ENCODE assay signal across 18 mouse cellular contexts in the genomic region with DNA sequence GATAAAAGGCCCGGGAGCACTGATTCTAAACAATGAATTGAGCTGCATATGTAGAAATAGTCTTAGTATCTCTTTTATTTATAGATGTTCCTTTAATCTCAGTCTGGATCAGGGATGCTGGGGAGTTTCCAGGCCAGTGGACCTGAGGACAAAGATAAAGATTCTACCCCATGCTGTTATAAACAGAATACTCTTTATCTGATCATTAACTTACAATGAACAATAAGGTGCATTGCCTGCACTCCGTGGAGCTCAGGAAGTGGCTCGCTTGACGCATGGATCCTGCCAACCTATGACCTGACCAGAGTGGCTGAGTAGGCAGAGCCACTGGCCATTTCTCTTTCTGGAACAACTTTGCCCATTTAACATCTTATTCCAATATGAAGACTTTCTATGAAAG. TPM values are rescaled to one million over a fixed set of nuclear protein-coding genes. Genes with fewer than 3 reads are reported as not detected.
"Had no signal": no experiment of that assay in that cellular context is flagged by ENCODE, and none has a peak within 500 bp of the region (broad histone marks: within the 10 kb centered on the region; RNA-seq: fewer than 3 reads in every experiment).

No protein-coding gene starts in this region.

- H3K9ac ChIP-seq: liver, embryonic 13.5 days; lung, embryonic 15.5 days; midbrain, embryonic 12.5 days; neural tube, embryonic 13.5 days had no signal

- H3K4me3 ChIP-seq: layer of hippocampus, adult 2 months; left cerebral cortex, adult 2 months; liver, embryonic 13.5 days; lung, embryonic 15.5 days; midbrain, embryonic 12.5 days; myocyte; neural tube, embryonic 13.5 days had no signal

- DNase-seq: kidney, adult 18-20 months; kidney, adult 9 months; kidney, postnatal 25 days; layer of hippocampus, adult 9-11 months; layer of hippocampus, postnatal 36 days; liver, embryonic 13.5 days; right cerebral cortex, postnatal 25 days; thymus, adult 18-20 months; thymus, postnatal 36 days had no signal

- H3K4me1 ChIP-seq: liver, embryonic 13.5 days; midbrain, embryonic 12.5 days had no signal

- H3K9me3 ChIP-seq: liver, embryonic 13.5 days; lung, embryonic 15.5 days; midbrain, embryonic 12.5 days; neural tube, embryonic 13.5 days had no signal

- H3K36me3 ChIP-seq: liver, embryonic 13.5 days; lung, embryonic 15.5 days; midbrain, embryonic 12.5 days; neural tube, embryonic 13.5 days had no signal

- ATAC-seq: midbrain, embryonic 16.5 days had no signal

- H3K27ac ChIP-seq: kidney, postnatal 0 days; layer of hippocampus, adult 2 months; left cerebral cortex, adult 2 months; liver, embryonic 13.5 days; lung, embryonic 15.5 days; midbrain, embryonic 12.5 days; neural tube, embryonic 13.5 days had no signal

- H3K27me3 ChIP-seq: liver, embryonic 13.5 days; lung, embryonic 15.5 days; midbrain, embryonic 12.5 days; neural tube, embryonic 13.5 days had no signal

- H3K4me2 ChIP-seq: liver, embryonic 13.5 days; lung, embryonic 15.5 days; midbrain, embryonic 12.5 days; neural tube, embryonic 13.5 days had no signal

RNA-seq across cellular contexts. Expression of a gene that starts 5.2 kb away (rescaled TPM):
- total RNA-seq: megakaryocyte-erythroid progenitor cell, adult 5-6 weeks had no signal
